Comparison of ENCODE assay signal across 19 mouse cellular contexts in the genomic region with DNA sequence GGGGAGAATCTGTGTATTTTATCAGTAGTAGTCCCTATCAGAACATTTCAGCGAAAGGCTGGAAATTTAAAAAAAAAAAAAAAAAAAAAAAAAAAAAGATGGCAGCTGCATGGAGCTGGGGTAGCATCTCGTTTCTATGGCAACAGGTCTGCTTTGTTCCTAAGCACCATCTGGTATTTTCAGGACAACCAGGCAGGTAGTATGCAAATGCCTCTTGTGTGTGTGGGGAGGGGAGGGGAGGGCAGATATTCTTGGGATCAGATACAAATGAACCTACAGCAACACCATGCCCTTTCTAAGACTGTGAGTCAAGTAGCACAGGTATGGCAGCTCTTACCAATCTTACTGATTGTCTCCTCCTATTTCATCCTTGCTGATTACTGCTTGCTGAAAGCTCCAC. TPM values are rescaled to one million over a fixed set of nuclear protein-coding genes. Genes with fewer than 3 reads are reported as not detected.
DNase-seq lines count a peak whose midpoint lies in the region; ATAC-seq and TF ChIP-seq lines count a peak whose summit lies in the region.
"Had no signal": no experiment of that assay in that cellular context is flagged by ENCODE, and none has a peak within 500 bp of the region (broad histone marks: within the 10 kb centered on the region; RNA-seq: fewer than 3 reads in every experiment).

No protein-coding gene starts in this region.

- in situ Hi-C loops in ES-E14 (cut with MboI; ENCODE audit: low sequenced_read_pairs in 2 of 2, unreplicated experiment in 2 of 2), result no loop called here

- no peak overlapping the region for H3K4me2 ChIP-seq in forebrain, embryonic 13.5 days
- no peak overlapping the region for H3K4me2 ChIP-seq in forebrain, embryonic 16.5 days (ENCODE audit: low read length)
- H3K4me2 ChIP-seq in midbrain, embryonic 14.5 days (ENCODE audit: low read length), result no peak overlapping the region

- H3K27me3 ChIP-seq in forebrain, embryonic 13.5 days, result no peaks in the 10 kb centered on the region
- no peaks in the 10 kb centered on the region for H3K27me3 ChIP-seq in forebrain, embryonic 10.5 days (ENCODE audit: poor library complexity, severe bottlenecking)
- no peaks in the 10 kb centered on the region for H3K27me3 ChIP-seq in forebrain, embryonic 16.5 days (replicated peaks; ENCODE audit: control insufficient read depth, insufficient read depth, low read length)
- no peaks in the 10 kb centered on the region for H3K27me3 ChIP-seq in midbrain, embryonic 14.5 days (ENCODE audit: control insufficient read depth, insufficient read depth, low read length)

- H3K36me3 ChIP-seq in forebrain, embryonic 13.5 days (ENCODE audit: poor library complexity, severe bottlenecking), result no peaks in the 10 kb centered on the region
- H3K36me3 ChIP-seq in forebrain, embryonic 10.5 days (replicated peaks), result no peaks in the 10 kb centered on the region
- H3K36me3 ChIP-seq in ES-E14 (ENCODE audit: control insufficient read depth, insufficient read depth, low read length, poor library complexity, severe bottlenecking), result no peaks in the 10 kb centered on the region
- H3K36me3 ChIP-seq in forebrain, embryonic 16.5 days (ENCODE audit: control insufficient read depth, insufficient read depth), result no peaks in the 10 kb centered on the region
- H3K36me3 ChIP-seq in midbrain, embryonic 14.5 days (ENCODE audit: control insufficient read depth, insufficient read depth, low read length), result no peaks in the 10 kb centered on the region
- H3K36me3 ChIP-seq: heart, embryonic 10.5 days had no signal

- no peak overlapping the region for H3K9ac ChIP-seq in forebrain, embryonic 13.5 days
- H3K9ac ChIP-seq in ES-E14 (ENCODE audit: insufficient read depth, low read depth, low read length, poor library complexity, severe bottlenecking), result no peak overlapping the region
- H3K9ac ChIP-seq in forebrain, embryonic 16.5 days (replicated peaks; ENCODE audit: low read depth, low read length), result no peak overlapping the region
- H3K9ac ChIP-seq in midbrain, embryonic 14.5 days (replicated peaks; ENCODE audit: low read length), result no peak overlapping the region

- DNase-seq in forebrain, embryonic 10.5 days (ENCODE audit: extremely low spot score, low spot score), result no peak
- no peak for DNase-seq in ES-E14 (ENCODE audit: low read depth, low spot score)
- DNase-seq in midbrain, embryonic 14.5 days, result peak; percentile 75
- DNase-seq in frontal cortex, postnatal 10 days (ENCODE audit: low spot score in 2 of 2), result no peak
- DNase-seq in right cerebral cortex, postnatal 10 days (ENCODE audit: low spot score in 2 of 2), result no peak
- DNase-seq in testis, postnatal 10 days (ENCODE audit: low spot score), result no peak
- DNase-seq: cerebellum, adult 8-10 months; kidney, adult 9 months; lung, adult 18-20 months; thymus, postnatal 25 days had no signal

- peak; percentile 62; the same call in 1 of the 2 replicates for ATAC-seq in forebrain, embryonic 13.5 days
- peak; percentile 49; the same call in 1 of the 2 replicates for ATAC-seq in forebrain, embryonic 16.5 days
- no peak for ATAC-seq in midbrain, embryonic 14.5 days (ENCODE audit: low FRiP score, low TSS enrichment)

- 84% methylated on average over 2 of the region's 2 CpGs for WGBS in forebrain, embryonic 13.5 days
- whole genome bisulfite sequencing in forebrain, embryonic 10.5 days, result 92% methylated on average over 2 of the region's 2 CpGs
- 43% methylated on average over 2 of the region's 2 CpGs for WGBS in forebrain, embryonic 16.5 days
- WGBS in midbrain, embryonic 14.5 days, result 69% methylated on average over 2 of the region's 2 CpGs

- no peaks in the 10 kb centered on the region for H3K9me3 ChIP-seq in forebrain, embryonic 13.5 days (replicated peaks)
- no peaks in the 10 kb centered on the region for H3K9me3 ChIP-seq in forebrain, embryonic 10.5 days
- no peaks in the 10 kb centered on the region for H3K9me3 ChIP-seq in ES-E14 (ENCODE audit: control insufficient read depth, insufficient read depth, low read depth, low read length)
- no peaks in the 10 kb centered on the region for H3K9me3 ChIP-seq in forebrain, embryonic 16.5 days (ENCODE audit: control insufficient read depth, low read length)
- no peaks in the 10 kb centered on the region for H3K9me3 ChIP-seq in midbrain, embryonic 14.5 days (ENCODE audit: control insufficient read depth, low read length)
- H3K9me3 ChIP-seq: heart, embryonic 10.5 days had no signal

- no peak overlapping the region for H3K4me3 ChIP-seq in forebrain, embryonic 13.5 days
- no peak overlapping the region for H3K4me3 ChIP-seq in forebrain, embryonic 10.5 days
- no peak overlapping the region for H3K4me3 ChIP-seq in ES-E14 (ENCODE audit: insufficient read depth in 1 of 2, low read depth in 1 of 2, low read length in 2 of 2, poor library complexity in 1 of 2, severe bottlenecking in 1 of 2)
- no peak overlapping the region for H3K4me3 ChIP-seq in forebrain, embryonic 16.5 days (replicated peaks; ENCODE audit: low read length)
- no peak overlapping the region for H3K4me3 ChIP-seq in midbrain, embryonic 14.5 days (replicated peaks; ENCODE audit: low read depth, low read length)
- H3K4me3 ChIP-seq: heart, embryonic 10.5 days had no signal

- H3K27ac ChIP-seq in forebrain, embryonic 13.5 days, result no peak overlapping the region
- H3K27ac ChIP-seq in forebrain, embryonic 10.5 days, result no peak overlapping the region
- no peak overlapping the region for H3K27ac ChIP-seq in ES-E14 (ENCODE audit: insufficient read depth, low read depth, low read length, poor library complexity, severe bottlenecking)
- H3K27ac ChIP-seq in forebrain, embryonic 16.5 days (ENCODE audit: low read length), result no peak overlapping the region
- 0 out of 2 replicates have a peak overlapping the region, but pooled peaks have one; percentile 2 for H3K27ac ChIP-seq in midbrain, embryonic 14.5 days (replicated peaks; ENCODE audit: low read depth, low read length)
- H3K27ac ChIP-seq: heart, embryonic 10.5 days had no signal

- H3K4me1 ChIP-seq in forebrain, embryonic 13.5 days, result peaks cover 37% of the 10 kb centered on the region
- peaks cover 11% of the 10 kb centered on the region for H3K4me1 ChIP-seq in forebrain, embryonic 10.5 days
- H3K4me1 ChIP-seq in ES-E14 (ENCODE audit: control insufficient read depth in 2 of 2, insufficient read depth in 2 of 2, low read length in 2 of 2, poor library complexity in 1 of 2), result no peaks in the 10 kb centered on the region
- peaks cover 16% of the 10 kb centered on the region; the same call in 1 of the 2 replicates for H3K4me1 ChIP-seq in forebrain, embryonic 16.5 days (replicated peaks; ENCODE audit: control insufficient read depth, insufficient read depth, low read length)
- H3K4me1 ChIP-seq in midbrain, embryonic 14.5 days (ENCODE audit: control insufficient read depth, insufficient read depth, low read length), result no peaks in the 10 kb centered on the region
- H3K4me1 ChIP-seq: heart, embryonic 10.5 days had no signal

TF ChIP-seq in ES-E14, 5 proteins besides CTCF, POLR2A, EP300 and RAD21:
- TF ChIP-seq ZNF384 (IDR thresholded peaks at IDR 0.05; ENCODE audit: low read depth, low read length) (peak; percentile 93), ZC3H11A (IDR thresholded peaks at IDR 0.05; ENCODE audit: borderline replicate concordance, low read depth, low read length) (no peak)

RNA-seq across cellular contexts. Expression of a gene that starts 11.7 kb away (rescaled TPM):
- polyA plus RNA-seq in forebrain, embryonic 13.5 days (2015; fragmentation: Nextera tagmentation; extraction: Ambion mirVana), result not detected in 2 replicates
- polyA plus RNA-seq in forebrain, embryonic 10.5 days (2016; fragmentation: Nextera tagmentation; extraction: Ambion mirVana), result not detected in 2 replicates
- total RNA-seq in ES-E14 (2012; rRNA removed), result 1.2 and 3.5 TPM in 2 replicates
- polyA plus RNA-seq in forebrain, embryonic 16.5 days (2015; fragmentation: Nextera tagmentation; extraction: Ambion mirVana), result not detected in 2 replicates
- polyA plus RNA-seq in midbrain, embryonic 14.5 days (2014; fragmentation: Nextera tagmentation; extraction: Ambion mirVana), result not detected in 2 replicates
- total RNA-seq: heart, postnatal 4 days; left cerebral cortex, adult 18-20 months; megakaryocyte, adult 5-6 weeks had no signal
- polyA plus RNA-seq: C2C12; heart, embryonic 10.5 days; limb, embryonic 14.5 days; neural tube, embryonic 11.5 days had no signal

RNA-seq across cellular contexts. Expression of a gene that starts 44.3 kb away (rescaled TPM):
- polyA plus RNA-seq in forebrain, embryonic 13.5 days (2015; fragmentation: Nextera tagmentation; extraction: Ambion mirVana), result 15.2 and 15.4 TPM in 2 replicates
- polyA plus RNA-seq in forebrain, embryonic 10.5 days (2016; fragmentation: Nextera tagmentation; extraction: Ambion mirVana), result 5.2 and 6.3 TPM in 2 replicates
- 3.5 and 6.3 TPM in 2 replicates for total RNA-seq in ES-E14 (2012; rRNA removed)
- polyA plus RNA-seq in forebrain, embryonic 16.5 days (2015; fragmentation: Nextera tagmentation; extraction: Ambion mirVana), result 12.5 and 17.3 TPM in 2 replicates
- polyA plus RNA-seq in midbrain, embryonic 14.5 days (2014; fragmentation: Nextera tagmentation; extraction: Ambion mirVana), result 34.7 and 40.5 TPM in 2 replicates
